Mouse (Mus musculus) heart, postnatal 10 days (tissue): ENCODE measurements at regions not wholly inside any gene's neighbourhood (a gene's known extent, or its start where the extent isn't known, plus 50 kb on each side); places are given as distances from the start of the nearest gene placed in this dataset.
A peak's percentile ranks its signal among the peaks of the same experiment; 100 is the strongest.

ENCODE experiments used
- DNase-seq, 2 experiments: peaks; one replicate each; pipeline ENCODE4 v3.0.0; 2021
- intact Hi-C: fragments of 180-260 bp; cut with DNase I; formaldehyde crosslinking; loops from one replicate; pipeline ENCODE4 v1.15.1; 2025

DNA sequence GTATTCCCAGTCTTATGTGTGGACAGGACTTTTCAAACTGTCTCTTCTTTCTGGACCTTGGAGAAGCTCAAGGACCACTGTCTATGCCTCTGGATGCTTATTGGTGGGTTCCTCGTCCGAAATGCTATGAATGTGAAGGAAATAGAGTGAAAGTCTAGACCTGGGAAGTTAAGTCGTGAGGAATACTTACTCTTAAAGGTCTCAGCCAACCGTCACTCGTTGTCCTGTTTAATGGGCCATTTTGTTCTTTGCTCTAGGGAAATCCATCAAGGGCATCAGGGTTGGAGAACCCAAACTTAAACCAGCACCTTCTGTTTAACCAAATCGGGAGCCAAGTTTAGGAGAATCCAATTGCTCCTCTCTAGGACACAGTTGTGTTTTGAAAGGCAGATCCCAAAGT, 247.3 kb upstream of the Nfe2l3 start:
- intact Hi-C loops = no loop called here
- no peak for DNase-seq

- intact Hi-C loops = no loop called here
- DNase-seq = no peak
Observed at GRCm38 (mm10) chr6:51189173-51189572, 243.3 kb upstream of the Nfe2l3 start.

DNA sequence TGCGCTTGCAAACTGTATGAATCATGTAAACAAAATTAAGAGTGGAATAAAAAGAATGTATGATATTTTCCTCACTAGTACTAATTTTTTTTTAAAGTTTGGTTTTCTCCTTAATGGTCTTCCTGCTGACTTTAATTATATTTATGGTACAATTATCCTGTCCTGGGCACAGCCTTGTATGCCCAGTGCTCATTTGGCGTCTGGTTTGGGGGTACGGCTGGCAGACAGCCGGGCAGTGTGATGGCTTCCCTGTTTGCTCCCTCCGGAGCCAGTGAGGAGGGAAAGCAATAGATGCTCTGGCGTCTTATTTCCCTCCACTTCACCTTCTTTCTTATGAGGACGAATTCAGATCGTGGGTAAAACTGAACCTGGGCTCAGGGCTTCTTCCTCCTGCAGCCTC, 239.6 kb upstream of the Nfe2l3 start:
- intact Hi-C loops = loop anchor here (5.0 kb wide), 1 partner anchor 674 kb away; no protein-coding TSS in a partner anchor
- DNase-seq = no peak

DNA sequence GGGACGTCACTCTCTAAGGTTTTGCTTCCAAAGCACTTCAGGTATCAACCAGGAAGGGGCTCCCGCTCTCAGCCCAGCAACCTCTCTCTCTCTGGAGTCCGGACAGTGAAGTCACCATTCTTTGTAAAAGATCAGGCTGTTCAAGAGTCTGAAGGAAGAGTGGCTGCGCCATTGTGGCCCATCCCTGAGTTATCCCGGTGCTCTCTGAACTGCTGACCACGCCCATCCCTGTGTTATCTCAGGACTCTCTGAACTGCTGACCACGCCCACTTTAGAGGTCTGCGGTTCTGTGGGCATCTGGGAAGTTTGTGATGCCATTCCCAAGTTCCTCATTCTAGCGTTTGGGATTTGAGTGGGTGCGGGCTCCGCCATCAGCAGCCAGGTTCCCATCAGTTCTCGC, 239.1 kb upstream of the Nfe2l3 start:
- intact Hi-C loops = loop anchor here (5.0 kb wide), 1 partner anchor 674 kb away; no protein-coding TSS in a partner anchor
- DNase-seq = no peak

GRCm38 (mm10) chr6:51196391-51196790, 236.1 kb upstream of the Nfe2l3 start:
- intact Hi-C loops = no loop called here
- no peak for DNase-seq

DNA sequence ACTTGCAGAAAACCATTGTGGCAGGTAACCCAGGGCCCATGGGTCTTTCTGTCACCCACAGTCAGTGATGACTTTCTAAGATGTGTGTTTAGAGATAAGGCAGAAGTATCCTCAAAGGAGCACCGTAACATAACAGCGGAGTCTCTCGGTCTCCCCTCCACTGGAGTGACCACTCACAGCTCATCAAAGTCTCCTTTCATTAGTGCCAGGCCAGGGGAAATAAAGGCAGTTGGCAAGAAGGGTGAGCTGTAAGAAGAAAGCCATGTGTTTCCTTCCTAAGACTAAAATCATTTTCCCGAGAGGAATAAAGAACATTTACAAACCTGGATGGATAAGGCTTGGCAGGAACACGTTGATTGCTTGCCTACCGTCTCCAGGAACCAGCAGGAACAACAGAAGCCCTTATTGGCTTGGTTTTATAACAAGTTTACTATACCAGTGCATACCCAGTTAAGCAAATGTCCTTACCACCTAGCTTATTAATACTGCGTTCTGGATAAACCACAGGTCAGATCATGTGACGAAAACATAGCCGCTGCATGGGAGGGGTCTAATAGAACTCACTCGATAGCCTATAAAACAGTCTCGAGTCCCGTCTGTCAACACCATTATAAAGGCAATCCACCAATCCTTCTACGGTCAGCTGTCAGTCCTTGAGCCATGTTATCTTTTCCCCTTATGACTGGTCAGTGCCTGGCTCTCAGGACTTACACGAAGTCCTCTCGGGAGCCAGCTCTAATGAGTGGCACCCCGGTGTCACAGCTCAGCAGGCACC, 235.3 kb upstream of the Nfe2l3 start:
- intact Hi-C loops = no loop called here
- no peak for DNase-seq

DNA sequence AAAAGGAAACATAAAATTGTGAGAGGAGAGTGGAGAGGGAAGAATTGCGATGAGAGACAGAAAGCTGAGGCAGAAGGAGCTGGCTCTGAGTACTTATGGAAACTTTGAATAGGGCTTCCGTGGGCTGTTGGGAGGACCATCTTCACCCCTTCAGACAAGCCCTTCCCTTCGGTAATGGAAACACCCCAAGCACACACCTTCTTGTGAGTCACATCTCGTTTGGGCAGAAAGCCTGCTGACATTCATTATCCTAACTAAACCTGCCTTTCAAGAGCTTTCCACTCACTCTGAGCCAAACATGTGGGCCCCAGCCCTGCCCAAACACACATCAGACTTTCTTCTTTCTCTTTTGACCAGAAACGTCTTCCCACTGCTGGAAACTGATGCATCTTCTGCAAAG, 232.3 kb upstream of the Nfe2l3 start:
- intact Hi-C loops = no loop called here
- no peak for DNase-seq

GRCm38 (mm10) chr6:51200837-51201236, 231.6 kb upstream of the Nfe2l3 start:
- intact Hi-C loops = no loop called here
- no peak for DNase-seq

GRCm38 (mm10) chr6:51204306-51204705, 228.2 kb upstream of the Nfe2l3 start:
- DNase-seq = no peak
- intact Hi-C loops = no loop called here

- no peak for DNase-seq
- intact Hi-C loops = loop anchor here (5.0 kb wide), 1 partner anchor 177 kb away; no protein-coding TSS in a partner anchor
Observed at GRCm38 (mm10) chr6:51205411-51205810, 227.1 kb upstream of the Nfe2l3 start.

GRCm38 (mm10) chr6:51206712-51207505, 225.6 kb upstream of the Nfe2l3 start:
- DNase-seq = peak; percentile 56 to 78
- intact Hi-C loops = loop anchor here (5.0 kb wide), 1 partner anchor 175 kb away; no protein-coding TSS in a partner anchor

GRCm38 (mm10) chr6:51207587-51208361, 224.7 kb upstream of the Nfe2l3 start:
- no peak for DNase-seq

GRCm38 (mm10) chr6:51208660-51209396, 223.6 kb upstream of the Nfe2l3 start:
- peak; percentile 77 to 84 for DNase-seq
- intact Hi-C loops = loop anchor here (1.0 to 5.0 kb wide), 4 partner anchors 153 to 650 kb away; no protein-coding TSS in a partner anchor

More at GRCm38 (mm10) chr6:51207587-51208361, 224.7 kb upstream of the Nfe2l3 start:
- intact Hi-C loops = loop anchor here (2.0 to 5.0 kb wide), 2 partner anchors 175 to 651 kb away; no protein-coding TSS in a partner anchor

DNA sequence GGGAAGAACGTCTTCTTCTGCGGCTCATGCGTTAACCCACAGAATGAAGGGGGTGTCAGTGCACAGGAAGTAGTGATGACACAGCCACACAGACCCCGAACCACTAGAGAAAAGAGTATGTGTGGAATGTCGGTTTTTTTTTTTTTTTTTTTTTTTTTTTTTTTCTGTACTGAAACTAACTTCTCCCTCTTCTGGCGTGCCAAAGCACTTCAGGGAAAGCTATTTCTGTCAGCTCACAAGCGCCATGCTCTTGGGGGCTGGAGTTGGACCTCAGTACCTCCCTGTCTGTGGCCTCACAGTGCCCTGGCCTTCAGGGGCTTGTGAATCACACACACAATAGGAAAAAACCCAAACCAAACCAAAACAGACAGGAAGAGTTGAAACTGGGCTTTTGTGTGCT, 221.1 kb upstream of the Nfe2l3 start:
- intact Hi-C loops = loop anchor here (2.0 kb wide), 1 partner anchor 57 kb away; no protein-coding TSS in a partner anchor
- peak; percentile 67 for DNase-seq

DNA sequence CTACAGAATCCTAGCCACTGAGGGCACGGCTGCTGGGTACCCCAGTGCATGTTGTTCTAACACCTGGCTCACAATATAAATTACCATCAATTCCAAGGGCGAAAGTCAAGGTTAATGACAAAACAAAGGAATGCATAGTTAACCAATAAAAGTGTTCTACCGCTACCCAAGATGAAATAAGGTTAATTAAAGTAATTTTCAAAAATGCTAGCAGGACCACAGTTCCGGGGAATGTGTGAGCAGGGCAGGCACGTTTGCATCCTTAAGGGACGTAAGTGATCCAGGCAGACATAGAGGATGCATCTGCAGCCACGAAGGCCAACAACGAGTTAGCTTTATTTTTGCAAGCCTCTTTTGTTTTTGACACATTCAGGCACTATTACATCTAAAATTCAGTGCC, 220.3 kb upstream of the Nfe2l3 start:
- no peak for DNase-seq
- intact Hi-C loops = no loop called here

GRCm38 (mm10) chr6:51215371-51215770, 217.1 kb upstream of the Nfe2l3 start:
- intact Hi-C loops = no loop called here
- DNase-seq = no peak

DNA sequence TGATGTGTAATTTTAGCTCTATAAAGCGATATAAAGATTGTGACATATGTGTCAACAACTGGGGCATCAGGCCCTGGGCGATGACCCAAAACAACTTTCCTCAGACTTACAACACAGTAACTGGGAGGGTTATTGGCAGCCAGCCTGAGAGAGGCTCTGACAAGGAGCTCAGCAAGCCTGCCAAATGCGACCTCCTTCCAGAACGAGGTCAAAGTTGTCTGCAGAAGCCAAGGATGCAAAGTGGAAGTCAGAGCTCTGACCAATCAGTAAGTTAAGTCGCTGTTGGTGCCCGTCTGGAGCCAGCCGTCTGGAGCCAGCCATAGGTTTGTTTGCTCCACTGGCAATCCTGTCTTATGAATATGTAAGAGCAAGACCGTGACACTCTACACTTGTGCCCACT, 216.0 kb upstream of the Nfe2l3 start:
- intact Hi-C loops = no loop called here
- peak; percentile 93 to 95 for DNase-seq

- DNase-seq = no peak
- intact Hi-C loops = no loop called here
Observed at GRCm38 (mm10) chr6:51219691-51220090, 212.8 kb upstream of the Nfe2l3 start.

- intact Hi-C loops = no loop called here
- no peak for DNase-seq
Observed at GRCm38 (mm10) chr6:51220778-51221177, 211.7 kb upstream of the Nfe2l3 start.
